Mouse (Mus musculus) heart, adult 2 months (tissue): ENCODE measurements at regions not wholly inside any gene's neighbourhood (a gene's known extent, or its start where the extent isn't known, plus 50 kb on each side); places are given as distances from the start of the nearest gene placed in this dataset.

Experiments
- CTCF ChIP-seq: fragments of 200-600 bp; IDR thresholded peaks from 2 replicates; pipeline ENCODE4 v1.8.1; 2022; ENCODE audit warnings: antibody characterized with exemption, mild to moderate bottlenecking, moderate library complexity
- EP300 ChIP-seq: fragments of 200-500 bp; IDR thresholded peaks from 2 replicates; pipeline ENCODE4 v1.6.1; 2011; ENCODE audit warnings: low read depth, low read length, control low read depth; ENCODE audit not compliant: insufficient read depth

DNA sequence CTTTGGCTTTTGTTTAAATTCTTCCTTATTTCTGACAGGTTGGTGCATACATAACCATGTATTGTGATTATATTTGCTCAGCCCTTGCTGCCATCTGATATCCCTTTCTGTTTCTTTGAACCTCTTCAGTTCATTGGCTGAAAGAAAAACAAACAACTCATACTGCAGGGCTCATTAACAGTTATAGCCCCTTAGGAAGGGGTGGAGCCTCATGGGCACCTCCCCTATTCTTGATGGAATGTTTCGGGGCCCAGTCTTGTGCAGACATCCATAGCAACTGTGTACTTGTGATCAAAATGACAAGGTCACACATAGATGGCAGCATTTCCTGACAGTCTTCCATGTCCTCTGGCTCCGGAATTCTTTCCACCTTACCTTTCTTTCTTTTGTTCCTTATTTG is 68.4 kb upstream of the Nmnat3 start:
- TF ChIP-seq CTCF = no peak
- TF ChIP-seq EP300 = no peak
